Mouse (Mus musculus): ENCODE data around the gene Gpr183. TPM values are rescaled to one million over a fixed set of nuclear protein-coding genes. Genes with fewer than 3 reads are reported as not detected.

Gene Gpr183
- polyA plus RNA-seq, 1 experiment from 2014 or later: 4.0 TPM

DNA sequence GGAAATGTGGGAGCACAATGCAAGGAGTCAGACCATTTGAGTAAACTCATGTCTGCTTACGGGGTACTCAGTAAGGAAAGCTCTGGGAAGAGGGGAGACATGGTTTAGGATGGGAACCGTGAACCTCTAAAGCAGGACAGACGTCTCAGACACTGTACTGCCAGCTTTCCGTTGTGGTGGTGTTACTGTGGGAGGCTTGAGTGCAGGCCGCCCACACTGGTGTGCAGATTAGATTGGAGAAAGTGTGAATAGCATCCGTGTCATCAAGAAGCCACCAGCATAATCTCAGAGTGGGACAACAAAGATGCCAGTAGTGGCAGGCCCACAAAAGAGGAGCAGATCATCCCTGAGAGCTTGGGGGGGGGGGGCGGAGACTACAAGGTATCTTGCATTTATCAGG is 37.2 kb upstream of the Gpr183 start:
- H3K36me3 ChIP-seq (ENCODE audit: control insufficient read depth, insufficient read depth, low read length): no peaks in the 10 kb centered on the region; the same call in 1 of the 2 replicates
- H3K9ac ChIP-seq (ENCODE audit: low read depth, low read length): no peak overlapping the region
- no peaks in the 10 kb centered on the region for H3K9me3 ChIP-seq (ENCODE audit: control insufficient read depth, low read length)
- H3K27me3 ChIP-seq (ENCODE audit: control insufficient read depth, insufficient read depth, low read length): no peaks in the 10 kb centered on the region
- no peak overlapping the region for H3K27ac ChIP-seq (ENCODE audit: low read depth, low read length)
- 91% methylated on average over 6 of the region's 7 CpGs for WGBS
- no peak overlapping the region for H3K4me2 ChIP-seq (replicated peaks; ENCODE audit: low read depth, low read length)
- ATAC-seq (ENCODE audit: low FRiP score, low TSS enrichment): no peak
- no peak overlapping the region for H3K4me3 ChIP-seq (ENCODE audit: low read length)
- H3K4me1 ChIP-seq (ENCODE audit: control insufficient read depth, insufficient read depth, low read length): no peaks in the 10 kb centered on the region

DNA sequence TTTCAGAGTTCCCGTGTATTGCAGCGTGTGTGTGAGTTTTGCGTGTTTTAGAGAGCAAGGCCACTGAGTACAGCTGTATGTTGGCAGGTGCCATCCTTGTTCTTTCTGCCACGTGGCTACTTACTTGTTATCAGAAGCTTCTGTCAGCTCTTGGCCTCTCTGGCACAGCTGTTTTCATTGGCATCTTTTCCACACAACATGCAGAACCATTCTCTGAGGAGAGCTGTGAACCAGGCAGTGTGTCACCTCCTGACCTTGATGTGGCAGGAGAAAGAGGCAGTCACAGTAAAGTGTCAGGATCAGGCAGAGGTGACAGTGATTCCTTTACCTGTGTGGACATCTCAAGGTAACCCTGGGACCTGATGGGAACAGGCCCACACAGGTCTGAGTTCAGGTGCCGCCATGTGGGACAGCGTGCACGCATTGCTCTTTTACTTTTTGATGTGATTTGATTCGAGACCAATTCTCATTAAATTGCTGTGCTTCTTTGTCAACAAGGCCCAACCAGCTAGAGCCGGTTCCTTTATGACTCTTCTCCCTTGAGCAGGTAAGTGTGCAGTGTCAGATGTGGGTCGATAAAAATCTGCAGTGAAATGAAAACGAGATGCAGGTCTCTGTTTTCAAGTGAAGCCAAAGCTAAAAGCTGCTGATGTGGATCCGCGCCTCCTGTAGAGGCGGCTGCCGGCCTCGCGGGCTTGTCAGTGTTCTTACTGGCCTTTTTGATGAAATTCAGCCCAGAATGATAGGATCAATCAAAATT is 35.5 kb upstream of the Gpr183 start:
- H3K4me2 ChIP-seq (replicated peaks; ENCODE audit: low read depth, low read length): no peak overlapping the region
- ATAC-seq (ENCODE audit: low FRiP score, low TSS enrichment): no peak

DNA sequence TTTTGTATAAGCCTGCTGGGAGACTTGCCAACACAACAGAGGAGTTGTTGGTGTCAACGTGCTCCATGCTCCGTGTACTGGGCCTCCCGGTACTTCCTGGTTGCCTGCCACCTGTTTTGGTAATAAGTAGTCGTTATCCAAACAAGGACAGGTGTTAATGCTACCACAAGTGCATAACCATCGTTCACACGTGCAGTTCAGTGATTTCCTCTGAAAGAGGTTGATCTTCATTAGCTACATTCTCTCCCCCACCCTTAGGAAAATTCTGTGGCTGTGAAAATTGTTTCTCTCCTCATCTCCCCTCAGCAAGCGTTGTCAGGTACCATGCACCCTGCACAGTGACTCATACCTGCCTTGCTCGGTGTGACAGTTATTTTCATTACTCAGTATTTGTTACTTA is 34.5 kb upstream of the Gpr183 start:
- Histone ChIP-seq H3K36me3 (ENCODE audit: control insufficient read depth, insufficient read depth, low read length) (peaks cover 7% of the 10 kb centered on the region), H3K4me2 (replicated peaks; ENCODE audit: low read depth, low read length) (no peak overlapping the region), H3K27me3 (ENCODE audit: control insufficient read depth, insufficient read depth, low read length) (no peaks in the 10 kb centered on the region), H3K9ac (ENCODE audit: low read depth, low read length) (no peak overlapping the region), H3K4me1 (ENCODE audit: control insufficient read depth, insufficient read depth, low read length) (no peaks in the 10 kb centered on the region), H3K9me3 (ENCODE audit: control insufficient read depth, low read length) (no peaks in the 10 kb centered on the region), H3K27ac (ENCODE audit: low read depth, low read length) (no peak overlapping the region), H3K4me3 (ENCODE audit: low read length) (no peak overlapping the region)
- WGBS: 82% methylated on average over 8 of the region's 8 CpGs
- no peak for ATAC-seq (ENCODE audit: low FRiP score, low TSS enrichment)

More for the DNA sequence above, 35.5 kb upstream of the Gpr183 start:
- Histone ChIP-seq H3K36me3 (ENCODE audit: control insufficient read depth, insufficient read depth, low read length) (peaks cover 3% of the 10 kb centered on the region; the same call in 1 of the 2 replicates), H3K27me3 (ENCODE audit: control insufficient read depth, insufficient read depth, low read length) (no peaks in the 10 kb centered on the region), H3K4me3 (ENCODE audit: low read length) (no peak overlapping the region), H3K27ac (ENCODE audit: low read depth, low read length) (no peak overlapping the region), H3K9ac (ENCODE audit: low read depth, low read length) (no peak overlapping the region), H3K9me3 (ENCODE audit: control insufficient read depth, low read length) (no peaks in the 10 kb centered on the region), H3K4me1 (ENCODE audit: control insufficient read depth, insufficient read depth, low read length) (no peaks in the 10 kb centered on the region)
- 89% methylated on average over 17 of the region's 17 CpGs for WGBS

DNA sequence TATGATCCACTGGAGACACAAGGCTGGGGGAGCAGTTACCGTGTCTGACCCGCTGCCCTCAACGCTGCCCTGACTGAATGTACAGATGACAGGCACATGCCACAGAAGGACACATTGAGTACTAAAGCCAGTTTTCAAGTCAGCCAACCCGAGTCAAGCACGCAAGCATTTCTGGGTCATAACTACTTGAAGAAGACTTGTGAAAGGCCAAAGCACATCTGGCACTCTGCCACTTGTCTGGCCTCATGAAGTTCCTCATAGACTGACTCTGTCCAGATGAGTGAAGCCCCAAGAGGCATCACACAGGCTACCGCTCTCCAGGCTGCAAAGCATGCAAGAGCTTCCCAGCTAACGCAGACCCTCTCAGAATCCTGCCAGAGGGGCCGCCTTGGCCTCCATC is 31.8 kb upstream of the Gpr183 start:
- Histone ChIP-seq H3K27ac (ENCODE audit: low read depth, low read length) (no peak overlapping the region), H3K4me3 (ENCODE audit: low read length) (no peak overlapping the region), H3K36me3 (ENCODE audit: control insufficient read depth, insufficient read depth, low read length) (peaks cover 12% of the 10 kb centered on the region), H3K4me1 (ENCODE audit: control insufficient read depth, insufficient read depth, low read length) (peaks cover 6% of the 10 kb centered on the region), H3K4me2 (replicated peaks; ENCODE audit: low read depth, low read length) (no peak overlapping the region), H3K9me3 (ENCODE audit: control insufficient read depth, low read length) (no peaks in the 10 kb centered on the region), H3K27me3 (ENCODE audit: control insufficient read depth, insufficient read depth, low read length) (no peaks in the 10 kb centered on the region), H3K9ac (ENCODE audit: low read depth, low read length) (no peak overlapping the region)
- ATAC-seq (ENCODE audit: low FRiP score, low TSS enrichment): no peak
- 87% methylated on average over 8 of the region's 8 CpGs for WGBS

DNA sequence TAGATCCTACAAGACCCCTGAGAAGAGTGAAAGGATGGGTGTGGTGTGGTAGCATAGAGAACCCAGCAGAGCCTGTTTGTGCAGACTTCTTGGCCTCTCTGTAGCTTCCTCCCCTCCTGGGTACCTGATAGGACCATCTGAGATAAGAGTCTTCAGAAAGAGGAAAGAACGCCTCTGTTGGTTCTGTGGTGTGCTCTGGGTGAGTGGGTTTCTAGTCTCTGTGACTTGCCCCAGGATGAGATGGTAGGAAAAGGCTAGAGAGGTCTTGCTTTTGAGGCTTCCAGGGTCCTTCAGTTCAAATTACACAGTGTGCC is 30.5 kb upstream of the Gpr183 start:
- Histone ChIP-seq H3K4me3 (ENCODE audit: low read length) (no peak overlapping the region), H3K4me1 (ENCODE audit: control insufficient read depth, insufficient read depth, low read length) (peaks cover 6% of the 10 kb centered on the region), H3K9ac (ENCODE audit: low read depth, low read length) (no peak overlapping the region), H3K36me3 (ENCODE audit: control insufficient read depth, insufficient read depth, low read length) (peaks cover 12% of the 10 kb centered on the region), H3K27ac (ENCODE audit: low read depth, low read length) (no peak overlapping the region), H3K9me3 (ENCODE audit: control insufficient read depth, low read length) (no peaks in the 10 kb centered on the region), H3K27me3 (ENCODE audit: control insufficient read depth, insufficient read depth, low read length) (no peaks in the 10 kb centered on the region), H3K4me2 (replicated peaks; ENCODE audit: low read depth, low read length) (no peak overlapping the region)
- WGBS: 68% methylated on average over 1 of the region's 1 CpGs
- ATAC-seq (ENCODE audit: low FRiP score, low TSS enrichment): no peak

DNA sequence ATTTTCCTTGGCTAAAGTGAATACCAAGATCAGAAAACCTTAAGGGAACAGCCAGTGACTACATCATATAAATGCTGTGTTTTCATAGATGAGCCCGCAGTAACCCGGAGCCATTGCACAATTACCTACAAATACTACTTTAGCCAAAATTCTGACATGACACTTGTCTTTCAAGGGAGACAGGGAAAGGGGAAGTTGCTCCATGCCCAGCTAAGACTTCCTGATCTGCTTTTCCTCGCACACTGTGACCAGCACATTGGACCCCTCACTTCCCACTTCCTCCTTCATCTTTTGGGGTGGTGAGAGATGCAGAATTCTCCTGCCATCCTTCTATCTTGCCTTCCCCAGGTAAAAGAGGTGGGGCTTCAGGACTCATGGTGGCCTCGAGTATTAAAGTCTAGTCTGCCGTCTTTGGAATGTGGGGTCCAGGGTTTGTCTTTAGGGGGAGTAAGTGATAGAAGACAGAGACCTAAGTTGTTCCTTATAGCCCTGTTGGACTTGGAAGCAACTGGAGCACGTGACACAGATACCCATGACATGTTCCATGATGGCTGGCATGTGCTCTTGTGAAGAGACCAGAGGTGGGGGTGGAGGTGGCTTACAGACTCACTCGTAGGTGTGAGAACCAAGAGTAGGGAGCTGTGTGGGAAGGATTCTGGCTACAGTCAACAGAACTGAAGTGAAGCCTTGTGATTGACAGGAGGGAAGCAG is 30.0 kb upstream of the Gpr183 start:
- Histone ChIP-seq H3K9ac (ENCODE audit: low read depth, low read length) (no peak overlapping the region), H3K4me3 (ENCODE audit: low read length) (no peak overlapping the region), H3K27ac (ENCODE audit: low read depth, low read length) (no peak overlapping the region), H3K4me1 (ENCODE audit: control insufficient read depth, insufficient read depth, low read length) (peaks cover 6% of the 10 kb centered on the region), H3K36me3 (ENCODE audit: control insufficient read depth, insufficient read depth, low read length) (peaks cover 12% of the 10 kb centered on the region), H3K27me3 (ENCODE audit: control insufficient read depth, insufficient read depth, low read length) (no peaks in the 10 kb centered on the region), H3K4me2 (replicated peaks; ENCODE audit: low read depth, low read length) (no peak overlapping the region), H3K9me3 (ENCODE audit: control insufficient read depth, low read length) (no peaks in the 10 kb centered on the region)
- 95% methylated on average over 7 of the region's 7 CpGs for WGBS
- no peak for ATAC-seq (ENCODE audit: low FRiP score, low TSS enrichment)

DNA sequence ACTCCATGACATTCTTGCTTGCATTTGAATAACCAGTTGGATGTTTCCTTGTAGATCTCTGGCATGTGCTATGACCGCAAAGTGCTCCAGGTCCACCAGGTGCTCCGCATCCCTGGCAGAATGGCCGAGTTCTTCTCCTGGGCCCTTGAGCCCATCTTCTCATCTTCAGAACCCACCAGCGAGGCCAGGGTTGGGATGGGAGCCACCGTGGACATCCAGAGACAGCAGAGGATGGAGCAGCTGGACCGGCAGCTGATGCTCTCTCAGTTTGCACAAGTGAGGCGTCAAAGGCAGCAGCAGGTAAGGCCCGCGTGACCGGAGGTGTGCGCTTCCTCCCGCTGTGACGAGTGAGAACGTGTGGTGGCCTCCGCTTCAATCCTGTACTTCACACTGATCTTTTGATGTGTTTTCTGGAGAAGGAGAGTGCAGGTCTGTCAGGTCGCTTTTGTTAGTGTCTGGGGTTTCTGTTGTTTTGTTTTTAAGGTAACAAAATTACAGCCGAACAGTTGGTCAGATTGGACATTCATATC is 29.2 kb upstream of the Gpr183 start:
- H3K27me3 ChIP-seq (ENCODE audit: control insufficient read depth, insufficient read depth, low read length): no peaks in the 10 kb centered on the region
- no peaks in the 10 kb centered on the region for H3K9me3 ChIP-seq (ENCODE audit: control insufficient read depth, low read length)
- no peak overlapping the region for H3K9ac ChIP-seq (ENCODE audit: low read depth, low read length)
- peaks cover 8% of the 10 kb centered on the region for H3K4me1 ChIP-seq (ENCODE audit: control insufficient read depth, insufficient read depth, low read length)
- no peak overlapping the region for H3K4me2 ChIP-seq (replicated peaks; ENCODE audit: low read depth, low read length)
- H3K4me3 ChIP-seq (ENCODE audit: low read length): no peak overlapping the region
- ATAC-seq (ENCODE audit: low FRiP score, low TSS enrichment): no peak
- 94% methylated on average over 17 of the region's 17 CpGs for WGBS
- peaks cover 12% of the 10 kb centered on the region for H3K36me3 ChIP-seq (ENCODE audit: control insufficient read depth, insufficient read depth, low read length)
- H3K27ac ChIP-seq (ENCODE audit: low read depth, low read length): no peak overlapping the region

DNA sequence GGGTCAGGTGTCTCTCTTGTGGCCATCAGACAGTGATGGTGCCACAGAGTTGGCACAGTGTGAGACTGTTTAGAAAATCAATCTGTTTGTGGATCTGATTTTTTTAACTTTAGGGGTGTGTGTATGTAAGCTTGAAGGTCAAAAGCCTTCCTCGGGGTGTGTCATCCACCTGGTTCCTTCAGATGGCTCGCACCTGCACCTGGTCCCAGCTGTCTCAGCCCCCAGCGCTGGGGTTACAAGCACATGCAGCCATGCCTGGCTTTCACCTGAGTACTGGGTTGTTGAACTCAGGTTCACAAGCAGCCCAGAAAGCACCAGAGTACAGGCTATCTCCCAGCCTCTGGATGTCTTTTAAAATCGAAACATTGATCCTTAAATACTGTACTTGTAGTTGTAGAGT is 28.6 kb upstream of the Gpr183 start:
- H3K4me3 ChIP-seq (ENCODE audit: low read length): no peak overlapping the region
- H3K36me3 ChIP-seq (ENCODE audit: control insufficient read depth, insufficient read depth, low read length): peaks cover 12% of the 10 kb centered on the region
- no peaks in the 10 kb centered on the region for H3K27me3 ChIP-seq (ENCODE audit: control insufficient read depth, insufficient read depth, low read length)
- H3K27ac ChIP-seq (ENCODE audit: low read depth, low read length): no peak overlapping the region
- no peak overlapping the region for H3K9ac ChIP-seq (ENCODE audit: low read depth, low read length)
- H3K9me3 ChIP-seq (ENCODE audit: control insufficient read depth, low read length): no peaks in the 10 kb centered on the region
- no peak for ATAC-seq (ENCODE audit: low FRiP score, low TSS enrichment)
- WGBS: 90% methylated on average over 4 of the region's 4 CpGs
- no peak overlapping the region for H3K4me2 ChIP-seq (replicated peaks; ENCODE audit: low read depth, low read length)
- peaks cover 9% of the 10 kb centered on the region for H3K4me1 ChIP-seq (ENCODE audit: control insufficient read depth, insufficient read depth, low read length)
